Mouse (Mus musculus) brain, embryonic 14.5 days (tissue): ENCODE results near the gene Noc2l.

ENCODE experiments used
- CTCF ChIP-seq: fragments of 200-500 bp; IDR thresholded peaks from 2 replicates; pipeline ENCODE4 v1.5.1; 2012; ENCODE audit warnings: inconsistent platforms, mild to moderate bottlenecking, moderate library complexity, borderline replicate concordance; ENCODE audit not compliant: insufficient read depth, insufficient read length; ENCODE audit errors: extremely low read depth
- POLR2A ChIP-seq: fragments of 200-500 bp; IDR thresholded peaks from 2 replicates; pipeline ENCODE4 v1.6.1; 2012; ENCODE audit warnings: mild to moderate bottlenecking, inconsistent platforms, borderline replicate concordance; ENCODE audit not compliant: poor library complexity, insufficient read depth, insufficient read length, severe bottlenecking; ENCODE audit errors: extremely low read depth

DNA sequence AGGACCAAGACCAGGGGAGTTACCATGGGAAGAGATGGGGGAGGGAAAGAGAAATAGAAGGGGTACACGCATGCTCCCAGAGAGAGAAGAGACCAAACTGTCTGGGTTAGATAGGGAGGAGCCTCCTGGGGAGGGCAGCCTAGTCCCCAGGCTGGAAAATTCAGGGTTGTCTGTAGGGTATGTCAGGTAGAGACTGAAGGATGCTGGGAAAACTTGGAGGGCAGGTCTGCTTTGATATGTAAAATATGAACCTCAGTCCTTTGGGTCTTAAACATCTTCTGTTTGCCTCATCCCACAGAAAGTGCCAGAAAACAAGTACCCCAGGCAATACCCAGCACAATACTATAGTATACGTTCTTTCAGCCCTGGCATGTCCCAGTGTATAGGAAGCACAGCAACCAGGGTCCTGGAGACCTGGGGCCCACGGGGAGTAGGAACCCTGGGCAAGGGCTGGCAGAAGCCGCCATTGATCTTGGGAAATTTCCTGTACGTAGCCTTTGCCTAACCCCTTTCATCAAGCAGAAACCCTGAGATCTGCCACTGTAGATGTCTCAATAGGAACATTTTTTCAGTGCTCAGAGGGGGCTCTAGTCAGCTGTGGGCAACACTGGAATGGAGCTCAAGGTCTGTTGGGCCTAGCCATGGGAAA is 47.5 kb upstream of the Noc2l start:
- TF ChIP-seq POLR2A (no peak), CTCF (no peak)
